Mouse (Mus musculus): ENCODE results near the gene Dhrs4.

GRCm38 (mm10) chr14:55505612-55506011 is 27.1 kb downstream of the Dhrs4 start:
- no peak for TF ChIP-seq TAL1 (IDR thresholded peaks at IDR 0.05; ENCODE audit: low read length)
- TF ChIP-seq GATA1 (IDR thresholded peaks at IDR 0.05; ENCODE audit: low read length), result no peak

Measured in erythroblast, embryonic 14.5 days (primary cell).